Mouse (Mus musculus): ENCODE results near the gene Pet100. TPM values are rescaled to one million over a fixed set of nuclear protein-coding genes. Genes with fewer than 3 reads are reported as not detected.

Gene Pet100
- polyA plus RNA-seq, 1 experiment from 2014 or later = 89.9 TPM

- ATAC-seq = peak; percentile 97
- Histone ChIP-seq H3K9ac (peak within 1 kb of the TSS; percentile 65), H3K4me2 (replicated peaks) (peak within 1 kb of the TSS; percentile 79), H3K4me3 (replicated peaks) (peak within 1 kb of the TSS; percentile 61), H3K9me3 (no peaks in the 10 kb centered on the region), H3K27me3 (replicated peaks) (no peaks in the 10 kb centered on the region), H3K27ac (no peak within 1 kb of the TSS), H3K36me3 (0 out of 2 replicates have a peak, but pooled peaks cover 3% of the 10 kb centered on the region), H3K4me1 (replicated peaks) (no peaks in the 10 kb centered on the region)
- WGBS = 5% methylated on average over 47 of the region's 47 CpGs
Observed at GRCm38 (mm10) chr8:3630647-3631477, 9.5 kb downstream of the Pet100 start, which contains the start of gene Stxbp2. TSS of gene Stxbp2 (plus strand) at chr8:3630955.

DNA sequence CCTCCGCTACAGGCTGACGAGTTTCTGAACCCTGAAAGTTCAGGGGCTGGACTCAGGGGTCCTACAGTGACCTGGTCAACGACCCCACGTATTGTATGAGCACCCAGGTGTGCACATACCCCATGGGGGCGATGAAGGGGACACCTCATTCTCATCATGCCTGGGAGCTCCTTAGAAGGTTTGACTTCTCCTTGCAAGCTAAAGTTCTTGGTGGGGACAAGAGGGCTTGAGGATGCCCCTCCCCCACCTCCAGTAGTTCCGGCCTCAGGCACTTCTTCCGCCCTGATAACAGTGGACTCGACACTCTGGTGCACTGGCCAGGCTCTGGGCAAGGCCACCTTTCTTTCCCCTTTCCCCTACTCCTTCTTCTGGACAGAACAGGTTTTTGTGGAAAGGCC lies 10.1 kb downstream of the Pet100 start:
- no peak overlapping the region for H3K27ac ChIP-seq
- 12% methylated on average over 8 of the region's 8 CpGs for WGBS
- H3K4me3 ChIP-seq (replicated peaks) = peak overlapping the region; percentile 61

DNA sequence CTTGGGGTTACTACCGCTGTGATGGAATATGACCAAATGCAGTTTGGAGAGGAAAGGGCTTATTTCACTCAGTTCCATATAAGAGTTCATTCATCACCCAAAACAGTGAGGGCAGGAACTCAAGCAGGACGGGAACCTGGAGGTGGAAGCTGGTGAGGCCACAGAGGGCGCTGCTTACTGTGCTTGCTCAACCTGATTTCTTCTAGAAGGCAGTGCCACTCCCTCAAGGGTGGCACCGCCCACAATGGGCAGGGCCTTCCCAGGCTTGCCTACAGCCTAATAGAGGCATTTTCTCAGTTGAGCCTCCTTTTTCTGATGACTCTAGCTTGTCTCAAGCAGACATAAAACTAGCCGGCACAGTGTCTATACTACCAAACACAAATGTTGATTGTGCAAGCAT lies 24.5 kb downstream of the Pet100 start:
- WGBS = 19% methylated on average over 5 of the region's 5 CpGs
- Histone ChIP-seq H3K27ac (no peak overlapping the region), H3K9me3 (no peaks in the 10 kb centered on the region), H3K4me3 (replicated peaks) (no peak overlapping the region), H3K4me1 (replicated peaks) (no peaks in the 10 kb centered on the region), H3K4me2 (replicated peaks) (no peak overlapping the region), H3K27me3 (replicated peaks) (no peaks in the 10 kb centered on the region), H3K36me3 (no peaks in the 10 kb centered on the region), H3K9ac (no peak overlapping the region)
- peak; percentile 77 for ATAC-seq

More for the DNA sequence above, 10.1 kb downstream of the Pet100 start:
- H3K9ac ChIP-seq = peak overlapping the region; percentile 65
- no peaks in the 10 kb centered on the region for H3K27me3 ChIP-seq (replicated peaks)
- 0 out of 2 replicates have a peak, but pooled peaks cover 7% of the 10 kb centered on the region for H3K36me3 ChIP-seq
- no peaks in the 10 kb centered on the region for H3K9me3 ChIP-seq
- peak overlapping the region; percentile 79 for H3K4me2 ChIP-seq (replicated peaks)
- H3K4me1 ChIP-seq (replicated peaks) = no peaks in the 10 kb centered on the region
- peak; percentile 65 for ATAC-seq

DNA sequence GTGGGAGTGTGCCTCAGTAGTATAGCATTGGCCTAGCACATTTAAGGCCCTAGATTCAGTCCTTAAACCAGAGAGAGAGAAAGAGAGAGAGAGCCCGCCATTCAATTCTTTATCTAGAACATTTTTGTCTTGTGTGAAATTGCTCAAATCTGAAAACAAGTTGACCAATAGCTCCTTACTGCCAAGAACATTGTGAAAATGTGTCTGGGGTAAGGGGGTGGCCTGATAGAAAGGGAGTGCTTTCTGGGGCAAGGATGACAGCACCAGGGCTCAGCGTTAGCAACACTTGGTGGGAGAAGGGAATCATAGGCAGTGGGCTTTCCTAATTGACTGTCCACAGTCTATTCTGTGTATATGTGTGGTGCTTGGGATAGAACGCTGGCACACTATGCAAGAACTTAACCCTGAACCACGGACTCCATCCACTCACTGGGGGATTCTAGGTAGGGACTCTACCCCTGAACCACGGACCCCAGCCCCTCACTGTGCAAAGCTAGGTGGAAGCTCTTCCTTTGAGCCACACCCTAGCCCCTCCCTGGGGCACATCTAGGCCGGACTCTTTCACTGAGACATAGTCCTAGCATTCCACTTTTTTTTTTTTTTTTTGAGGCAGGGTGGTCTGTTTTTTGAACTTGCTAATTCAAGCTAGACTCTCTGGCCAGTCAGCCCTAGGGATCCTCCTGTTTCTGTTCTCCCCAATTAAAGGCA lies 25.6 kb downstream of the Pet100 start:
- WGBS = 84% methylated on average over 6 of the region's 6 CpGs
- H3K27ac ChIP-seq = no peak overlapping the region
- no peak overlapping the region for H3K4me3 ChIP-seq (replicated peaks)
- no peak for ATAC-seq
- H3K27me3 ChIP-seq (replicated peaks) = no peaks in the 10 kb centered on the region
- no peak overlapping the region for H3K4me2 ChIP-seq (replicated peaks)
- no peaks in the 10 kb centered on the region for H3K4me1 ChIP-seq (replicated peaks)
- H3K9ac ChIP-seq = no peak overlapping the region
- H3K9me3 ChIP-seq = no peaks in the 10 kb centered on the region
- H3K36me3 ChIP-seq = no peaks in the 10 kb centered on the region

DNA sequence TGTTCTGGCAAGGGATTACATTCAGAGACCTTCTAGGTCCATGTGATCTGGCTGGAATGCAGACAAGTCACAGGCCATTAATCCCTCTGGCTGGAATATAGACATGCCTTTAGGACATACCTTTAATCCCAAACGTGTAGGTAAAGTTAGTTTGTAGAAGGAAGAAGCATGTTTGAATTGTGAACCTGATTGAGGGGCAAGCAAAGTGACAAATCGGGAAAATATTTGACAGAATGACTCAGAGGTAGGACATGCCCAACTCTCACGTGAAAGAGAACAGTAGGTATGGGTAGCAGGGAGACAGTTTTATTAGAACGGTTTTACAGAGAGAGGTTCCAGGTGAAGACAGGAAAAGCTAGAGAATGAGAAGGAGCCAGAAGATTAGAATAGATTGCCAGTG lies 26.2 kb downstream of the Pet100 start:
- ATAC-seq = no peak
- no peak overlapping the region for H3K4me2 ChIP-seq (replicated peaks)
- H3K9ac ChIP-seq = no peak overlapping the region
- no peak overlapping the region for H3K4me3 ChIP-seq (replicated peaks)
- no peaks in the 10 kb centered on the region for H3K4me1 ChIP-seq (replicated peaks)
- H3K27me3 ChIP-seq (replicated peaks) = no peaks in the 10 kb centered on the region
- no peaks in the 10 kb centered on the region for H3K36me3 ChIP-seq
- H3K27ac ChIP-seq = no peak overlapping the region
- no peaks in the 10 kb centered on the region for H3K9me3 ChIP-seq
- WGBS = 69% methylated on average over 4 of the region's 4 CpGs

- Histone ChIP-seq H3K9ac (no peak overlapping the region), H3K4me1 (replicated peaks) (no peaks in the 10 kb centered on the region), H3K4me2 (replicated peaks) (no peak overlapping the region), H3K27ac (no peak overlapping the region), H3K36me3 (no peaks in the 10 kb centered on the region), H3K27me3 (replicated peaks) (no peaks in the 10 kb centered on the region), H3K9me3 (no peaks in the 10 kb centered on the region), H3K4me3 (replicated peaks) (no peak overlapping the region)
- WGBS = 68% methylated on average over 2 of the region's 2 CpGs
- ATAC-seq = no peak
Observed at GRCm38 (mm10) chr8:3648268-3648667, 26.9 kb downstream of the Pet100 start.

GRCm38 (mm10) chr8:3648990-3649389 lies 27.6 kb downstream of the Pet100 start:
- no peak overlapping the region for H3K4me3 ChIP-seq (replicated peaks)
- no peak overlapping the region for H3K27ac ChIP-seq
- no peaks in the 10 kb centered on the region for H3K27me3 ChIP-seq (replicated peaks)
- no peak overlapping the region for H3K4me2 ChIP-seq (replicated peaks)
- H3K9me3 ChIP-seq = no peaks in the 10 kb centered on the region
- H3K9ac ChIP-seq = no peak overlapping the region
- WGBS = 39% methylated on average over 1 of the region's 1 CpGs
- no peaks in the 10 kb centered on the region for H3K36me3 ChIP-seq
- ATAC-seq = no peak
- no peaks in the 10 kb centered on the region for H3K4me1 ChIP-seq (replicated peaks)

DNA sequence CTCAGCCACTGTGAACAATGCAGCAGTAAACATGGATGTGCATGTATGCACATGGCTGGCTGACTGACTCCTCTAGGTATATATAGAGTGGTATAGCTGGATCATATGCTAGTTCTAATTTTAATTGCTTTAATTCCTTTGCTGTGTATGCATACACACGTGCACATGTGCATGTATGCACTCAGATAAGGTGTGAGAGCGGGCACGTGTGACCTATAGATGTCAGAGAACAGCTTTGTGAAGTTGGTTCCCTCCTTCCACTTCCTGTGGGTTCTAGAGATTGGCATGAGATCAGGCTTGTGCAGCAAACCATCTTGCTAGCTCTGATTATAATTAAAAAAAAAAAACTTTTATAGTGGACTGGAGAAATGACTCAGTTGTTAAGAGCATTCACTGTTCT lies 31.5 kb downstream of the Pet100 start:
- Histone ChIP-seq H3K36me3 (no peaks in the 10 kb centered on the region), H3K4me2 (replicated peaks) (no peak overlapping the region), H3K4me3 (replicated peaks) (no peak overlapping the region), H3K9ac (no peak overlapping the region), H3K27me3 (replicated peaks) (no peaks in the 10 kb centered on the region), H3K9me3 (no peaks in the 10 kb centered on the region), H3K4me1 (replicated peaks) (no peaks in the 10 kb centered on the region), H3K27ac (no peak overlapping the region)
- no peak for ATAC-seq
- 63% methylated on average over 3 of the region's 3 CpGs for WGBS

DNA sequence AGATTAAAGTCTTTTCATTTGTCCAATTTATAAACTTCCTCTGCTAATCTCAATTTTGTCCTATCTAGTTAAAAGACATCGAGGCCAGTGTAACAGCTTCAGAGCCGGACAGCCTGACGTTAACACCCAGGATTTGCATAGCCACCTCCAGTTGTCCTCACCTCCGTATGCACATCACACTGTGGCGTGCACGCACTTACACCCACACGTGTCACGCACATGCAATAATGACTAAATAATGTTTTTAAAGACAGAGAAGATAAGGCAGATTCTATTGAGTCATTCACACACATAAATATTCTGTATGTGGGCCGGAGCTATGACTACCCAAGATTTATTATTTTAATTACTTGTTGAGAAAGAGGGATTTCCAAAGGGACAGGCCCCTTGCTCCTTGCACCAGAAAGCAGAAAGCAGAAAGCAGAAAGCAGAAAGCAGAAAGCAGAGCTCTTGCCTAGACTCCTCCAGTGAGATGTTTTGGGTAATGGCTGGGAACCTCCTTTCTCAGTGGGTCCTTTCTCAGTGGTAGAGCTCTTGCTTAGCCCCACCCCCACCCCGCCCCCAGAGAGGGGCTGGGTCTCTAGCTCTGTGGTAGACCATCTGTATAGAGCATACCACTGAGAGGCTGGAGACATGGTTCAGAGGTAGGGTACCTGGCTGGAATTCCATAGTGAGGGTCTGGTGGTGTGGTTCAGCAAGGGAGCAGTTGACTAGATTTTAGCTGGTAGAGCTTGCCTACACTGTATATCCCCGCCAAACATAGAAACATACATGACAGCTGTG lies 33.6 kb downstream of the Pet100 start:
- Histone ChIP-seq H3K4me2 (replicated peaks) (no peak overlapping the region), H3K27ac (no peak overlapping the region), H3K9me3 (no peaks in the 10 kb centered on the region), H3K4me3 (replicated peaks) (no peak overlapping the region), H3K9ac (no peak overlapping the region), H3K36me3 (no peaks in the 10 kb centered on the region), H3K27me3 (replicated peaks) (no peaks in the 10 kb centered on the region), H3K4me1 (replicated peaks) (no peaks in the 10 kb centered on the region)
- ATAC-seq = peak; percentile 12; the same call in 1 of the 2 replicates
- WGBS = 70% methylated on average over 11 of the region's 11 CpGs

DNA sequence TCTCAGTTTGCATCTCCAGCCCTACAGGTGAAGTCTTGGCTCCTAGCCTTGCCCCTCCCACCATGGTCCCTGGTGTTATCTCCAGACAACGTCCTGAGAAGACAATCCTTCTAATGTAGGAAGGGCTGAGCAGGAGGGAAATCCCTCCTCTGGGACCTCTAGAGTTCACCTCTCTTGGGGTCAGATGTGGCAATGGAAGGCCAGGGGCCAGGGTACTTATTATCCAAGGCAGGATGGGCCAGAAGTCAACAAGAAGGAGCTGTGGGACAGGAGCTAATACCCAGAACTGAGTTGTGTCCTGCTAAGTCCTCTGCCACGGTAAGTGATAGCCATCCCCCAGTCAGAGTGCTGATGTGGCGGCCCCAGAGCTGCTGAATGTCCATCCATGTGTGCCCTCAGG lies 34.2 kb downstream of the Pet100 start, which contains the start of gene Retn:
Gene Retn, plus strand, starts transcription at position 245 of the 400 bp plus-strand sequence.
- no peak for ATAC-seq
- H3K36me3 ChIP-seq = no peaks in the 10 kb centered on the region
- H3K27ac ChIP-seq = no peak within 1 kb of the TSS
- no peaks in the 10 kb centered on the region for H3K27me3 ChIP-seq (replicated peaks)
- 70% methylated on average over 3 of the region's 3 CpGs for WGBS
- H3K4me1 ChIP-seq (replicated peaks) = no peaks in the 10 kb centered on the region
- H3K4me3 ChIP-seq (replicated peaks) = no peak within 1 kb of the TSS
- H3K9ac ChIP-seq = no peak within 1 kb of the TSS
- H3K4me2 ChIP-seq (replicated peaks) = no peak within 1 kb of the TSS
- no peaks in the 10 kb centered on the region for H3K9me3 ChIP-seq

DNA sequence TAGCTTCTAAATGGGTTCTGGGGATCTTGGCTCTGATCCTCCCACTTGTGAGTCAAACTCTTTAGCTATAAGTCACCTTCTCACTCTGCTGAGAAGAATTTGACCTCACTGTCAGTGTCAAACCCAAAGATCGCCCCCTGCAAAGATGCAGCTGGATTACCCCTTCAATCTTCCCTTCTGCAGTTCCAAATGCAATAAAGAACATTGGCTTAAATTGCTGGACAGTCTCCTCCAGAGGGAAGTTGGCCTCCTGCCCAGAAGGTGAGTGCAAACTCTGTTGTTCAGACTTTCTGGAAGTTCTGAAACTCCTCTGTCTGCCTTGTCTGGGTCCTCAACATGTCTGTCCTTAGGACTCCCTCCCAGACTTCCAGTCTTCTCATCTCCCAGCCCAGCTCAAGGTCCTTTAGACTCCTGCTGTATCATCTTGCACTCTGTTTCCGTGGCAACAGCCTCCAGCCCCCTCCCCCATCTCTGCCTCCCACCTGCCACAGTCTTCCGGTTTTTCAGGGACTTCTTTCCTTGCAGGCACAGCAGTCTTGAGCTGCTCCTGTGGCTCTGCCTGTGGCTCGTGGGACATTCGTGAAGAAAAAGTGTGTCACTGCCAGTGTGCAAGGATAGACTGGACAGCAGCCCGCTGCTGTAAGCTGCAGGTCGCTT lies 35.5 kb downstream of the Pet100 start:
- Histone ChIP-seq H3K27ac (no peak overlapping the region), H3K36me3 (no peaks in the 10 kb centered on the region), H3K4me3 (replicated peaks) (no peak overlapping the region), H3K4me1 (replicated peaks) (no peaks in the 10 kb centered on the region), H3K4me2 (replicated peaks) (no peak overlapping the region), H3K9me3 (no peaks in the 10 kb centered on the region), H3K27me3 (replicated peaks) (no peaks in the 10 kb centered on the region), H3K9ac (no peak overlapping the region)
- no peak for ATAC-seq
- WGBS = 22% methylated on average over 7 of the region's 7 CpGs

Data from intestine, embryonic 15.5 days (tissue).